Mouse (Mus musculus): ENCODE results near the gene Ky. TPM values are rescaled to one million over a fixed set of nuclear protein-coding genes. Genes with fewer than 3 reads are reported as not detected.

Gene Ky
- 1 to 10 TPM; 3.1 to 3.9 TPM for total RNA-seq (2021)
- long read RNA-seq, experiment 1, full-length matches to known transcripts: 1 of 1 reads
- long read RNA-seq, experiment 1, partial matches to known transcripts: 0 of 1 reads
- long read RNA-seq, experiment 1, other reads (novel, unspliced or antisense): 0 of 1 reads
- long read RNA-seq, experiment 2, full-length matches to known transcripts: 1 of 2 reads
- long read RNA-seq, experiment 2, partial matches to known transcripts: 1 of 2 reads
- long read RNA-seq, experiment 2, other reads (novel, unspliced or antisense): 0 of 2 reads

- DNase-seq (ENCODE audit: low spot score in 2 of 2): peak in 1 of 2 experiments; percentile 43
- intact Hi-C loops (cut with DNase I): no loop called here
These were observed at the start of gene Ky for GRCm38 (mm10) chr9:102505700-102506585. Ky (plus strand) TSS chr9:102505750.

GRCm38 (mm10) chr9:102462251-102462650, 43.3 kb upstream of the Ky start:
- intact Hi-C loops (cut with DNase I): no loop called here
- no peak for DNase-seq (ENCODE audit: low spot score in 2 of 2)

DNA sequence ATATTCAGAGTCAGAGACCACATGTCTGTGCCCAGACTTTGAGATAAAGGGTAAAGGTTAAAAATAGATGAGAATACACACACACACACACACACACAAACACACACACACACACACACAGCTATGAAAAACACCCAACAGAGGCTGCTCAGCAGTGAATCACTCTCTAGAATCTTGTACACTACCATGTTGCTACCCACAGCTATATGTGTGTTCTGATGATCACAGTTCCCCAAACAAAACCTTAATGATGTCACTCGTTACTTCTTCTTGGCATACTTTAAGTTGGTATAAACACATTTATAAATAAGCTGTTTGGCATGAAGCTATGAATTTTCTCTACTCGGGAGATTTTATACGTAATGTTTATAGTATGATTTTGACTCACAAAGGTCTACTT, 40.5 kb upstream of the Ky start:
- peak in 1 of 2 experiments; percentile 54 for DNase-seq (ENCODE audit: low spot score in 2 of 2)
- intact Hi-C loops (cut with DNase I): no loop called here

DNA sequence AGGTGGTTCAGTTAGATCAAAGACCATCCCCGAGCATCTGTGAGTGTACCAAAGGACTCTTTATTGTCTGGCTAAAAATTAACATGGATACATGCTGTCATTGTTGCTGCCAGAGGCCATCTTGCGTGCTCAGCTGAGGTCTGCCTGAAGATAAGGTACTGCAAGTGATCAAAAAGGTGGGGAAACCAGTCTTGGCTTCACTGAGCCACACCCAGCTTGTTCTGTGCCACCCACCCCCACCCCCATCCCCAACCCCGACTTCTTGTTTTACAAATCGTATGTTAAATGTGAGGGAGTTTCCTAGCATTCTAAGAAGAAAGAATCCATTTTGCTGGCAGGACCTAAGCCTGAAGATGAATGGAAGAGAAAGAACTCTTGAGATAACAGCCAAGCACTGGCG, 39.8 kb upstream of the Ky start:
- no peak for DNase-seq (ENCODE audit: low spot score in 2 of 2)
- intact Hi-C loops (cut with DNase I): no loop called here

DNA sequence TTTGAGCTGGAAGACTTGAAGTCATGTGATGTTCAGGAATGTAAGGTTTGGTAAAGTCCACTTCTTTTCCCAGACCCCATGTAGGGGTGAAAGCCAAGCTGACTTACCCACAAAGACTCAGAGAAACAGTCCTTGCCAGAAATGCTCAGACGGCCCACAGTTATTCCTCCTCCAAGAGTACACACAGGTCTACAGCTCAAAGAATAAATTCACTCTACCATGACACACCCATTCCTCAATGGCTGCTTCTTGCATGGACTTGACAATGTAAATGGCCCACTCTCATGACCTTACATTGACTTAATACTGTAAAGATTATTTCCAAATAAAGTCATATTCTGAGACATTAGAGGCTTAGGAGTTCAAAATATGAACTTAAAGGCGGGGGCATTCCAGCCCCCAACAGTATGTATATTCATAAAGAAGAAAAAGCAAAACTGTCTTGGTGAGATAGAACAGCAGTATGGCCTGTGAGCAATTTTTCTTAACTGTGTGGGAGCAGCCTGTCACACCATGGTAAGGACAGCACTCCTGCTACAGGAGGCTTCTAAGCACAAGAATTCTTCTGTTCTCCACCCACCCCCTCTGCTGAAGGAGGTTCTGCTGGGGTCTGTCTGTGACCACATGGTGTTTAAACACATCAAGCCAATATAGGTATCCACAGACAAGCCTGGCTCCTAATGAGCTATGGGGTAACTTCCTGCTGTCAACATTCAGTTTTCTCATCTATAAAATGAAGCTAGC, 35.3 kb upstream of the Ky start:
- intact Hi-C loops (cut with DNase I): no loop called here
- peak; percentile 22 to 59 for DNase-seq (ENCODE audit: low spot score in 2 of 2)

- DNase-seq (ENCODE audit: low spot score in 2 of 2): peak; percentile 70 to 72
- intact Hi-C loops (cut with DNase I): no loop called here
These were observed 27.6 kb upstream of the Ky start for GRCm38 (mm10) chr9:102477767-102478450.

DNA sequence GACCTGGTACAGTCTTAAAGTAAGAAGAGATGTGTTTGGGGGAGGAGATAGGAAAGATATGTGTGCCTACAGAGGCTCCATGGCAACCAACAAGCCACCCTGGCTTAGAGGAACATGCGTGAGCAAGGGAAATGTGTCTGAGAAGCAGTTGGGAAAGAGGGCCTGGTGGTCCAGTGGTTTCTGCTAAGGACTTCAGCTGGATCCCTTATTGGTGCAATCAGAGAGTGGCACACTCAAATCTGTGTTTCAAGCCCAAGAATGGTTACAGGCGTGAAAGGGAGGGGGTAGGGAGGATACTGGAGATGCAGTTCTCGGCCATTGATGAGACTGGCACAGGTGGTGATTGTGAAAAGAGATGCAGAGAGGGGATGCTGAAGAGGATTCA, 27.1 kb upstream of the Ky start:
- intact Hi-C loops (cut with DNase I): no loop called here
- DNase-seq (ENCODE audit: low spot score in 2 of 2): no peak

DNA sequence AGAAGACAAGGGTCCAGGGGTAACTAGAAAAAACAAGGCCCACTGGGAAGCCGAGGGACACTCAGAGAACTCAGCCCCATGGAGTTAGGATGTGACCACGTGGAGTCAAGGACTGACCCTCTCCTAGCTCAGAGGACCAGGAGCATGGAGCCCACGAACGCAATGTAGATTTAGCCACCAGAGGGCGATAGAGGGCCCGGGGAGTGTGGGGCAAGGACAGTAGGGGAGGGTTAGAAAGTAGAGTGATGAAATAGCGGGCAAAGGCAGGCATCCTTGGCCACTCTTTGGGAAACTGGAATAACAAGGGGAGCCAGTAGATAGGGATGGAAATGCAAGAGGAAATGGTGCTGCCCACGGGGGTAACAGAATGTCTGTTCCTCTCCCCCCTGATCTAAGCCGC, 26.5 kb upstream of the Ky start:
- intact Hi-C loops (cut with DNase I): no loop called here
- DNase-seq (ENCODE audit: low spot score in 2 of 2): no peak

- intact Hi-C loops (cut with DNase I): no loop called here
- no peak for DNase-seq (ENCODE audit: low spot score in 2 of 2)
These were observed 13.3 kb upstream of the Ky start for GRCm38 (mm10) chr9:102492031-102492795.

DNA sequence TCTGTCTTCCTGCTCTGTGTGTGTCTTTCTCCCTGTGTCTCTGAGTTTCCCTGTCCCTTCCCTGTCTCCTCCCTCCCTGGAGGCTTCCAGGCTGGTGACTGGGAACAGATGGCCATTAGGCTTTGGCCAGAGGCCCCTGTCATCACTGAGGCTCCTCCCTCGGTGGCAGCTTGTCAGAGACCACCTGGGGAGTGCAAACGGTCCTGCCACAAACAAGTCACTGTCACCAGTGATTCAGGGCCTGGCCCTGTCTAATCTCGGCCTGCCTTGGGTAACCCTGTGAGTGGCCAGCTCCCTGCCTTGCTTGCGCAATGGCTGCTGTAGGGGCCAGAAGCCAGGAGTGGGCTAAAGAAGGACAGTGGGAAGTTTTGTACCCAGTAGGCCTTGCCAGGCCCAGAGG, 12.5 kb upstream of the Ky start:
- intact Hi-C loops (cut with DNase I): no loop called here
- no peak for DNase-seq (ENCODE audit: low spot score in 2 of 2)

GRCm38 (mm10) chr9:102493916-102494315, 11.6 kb upstream of the Ky start:
- intact Hi-C loops (cut with DNase I): no loop called here
- DNase-seq (ENCODE audit: low spot score in 2 of 2): no peak

DNA sequence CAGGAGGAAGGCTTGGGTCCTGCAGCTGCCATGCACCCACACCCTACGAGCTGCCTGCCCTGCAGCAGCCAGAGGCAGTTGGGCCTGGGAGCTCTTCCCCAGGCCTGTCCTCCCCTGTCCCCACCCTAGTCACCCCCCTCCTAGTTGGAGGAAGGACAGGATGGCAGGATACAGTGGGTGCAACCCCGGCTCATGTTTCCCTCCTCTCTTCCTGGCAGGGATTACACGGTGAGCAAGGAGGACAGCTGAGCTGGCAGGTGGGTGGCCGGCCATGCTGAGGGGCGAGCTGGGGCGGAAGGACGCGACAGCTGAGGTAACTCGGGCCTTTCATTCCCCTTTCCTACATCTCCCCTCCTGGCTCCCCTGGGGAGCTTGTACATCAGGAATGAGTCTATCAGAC, 11.1 kb upstream of the Ky start:
- no peak for DNase-seq (ENCODE audit: low spot score in 2 of 2)
- intact Hi-C loops (cut with DNase I): no loop called here

- intact Hi-C loops (cut with DNase I): no loop called here
- no peak for DNase-seq (ENCODE audit: low spot score in 2 of 2)
These were observed 10.3 kb upstream of the Ky start for GRCm38 (mm10) chr9:102495266-102495665.

DNA sequence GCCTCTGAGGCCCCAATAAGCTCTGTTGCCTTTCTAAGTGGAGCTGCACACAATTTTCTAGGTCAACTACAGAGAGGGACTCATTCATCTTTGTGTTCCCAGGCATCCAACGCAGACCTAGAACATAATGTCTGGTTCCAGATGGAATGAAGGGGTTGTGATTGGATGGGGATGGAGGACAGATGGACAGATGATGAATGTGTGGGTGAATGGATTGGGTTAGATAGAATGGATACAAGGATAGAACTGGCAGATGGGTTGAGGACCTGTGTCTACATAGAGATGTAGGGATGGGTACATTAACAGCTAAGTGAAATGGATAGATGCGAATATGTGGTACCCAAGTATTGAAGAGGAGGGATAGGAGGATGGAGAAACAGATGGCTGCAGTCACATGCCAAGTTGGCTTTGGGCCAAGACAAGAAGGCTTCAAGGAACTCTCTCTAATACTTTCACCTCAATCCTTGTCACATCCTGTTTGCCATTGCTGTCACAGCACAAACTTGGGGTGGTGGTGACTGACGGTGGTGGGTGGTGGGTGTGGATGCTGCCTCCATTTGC, 9.0 kb upstream of the Ky start:
- intact Hi-C loops (cut with DNase I): no loop called here
- DNase-seq (ENCODE audit: low spot score in 2 of 2): peak; percentile 66 to 67

DNA sequence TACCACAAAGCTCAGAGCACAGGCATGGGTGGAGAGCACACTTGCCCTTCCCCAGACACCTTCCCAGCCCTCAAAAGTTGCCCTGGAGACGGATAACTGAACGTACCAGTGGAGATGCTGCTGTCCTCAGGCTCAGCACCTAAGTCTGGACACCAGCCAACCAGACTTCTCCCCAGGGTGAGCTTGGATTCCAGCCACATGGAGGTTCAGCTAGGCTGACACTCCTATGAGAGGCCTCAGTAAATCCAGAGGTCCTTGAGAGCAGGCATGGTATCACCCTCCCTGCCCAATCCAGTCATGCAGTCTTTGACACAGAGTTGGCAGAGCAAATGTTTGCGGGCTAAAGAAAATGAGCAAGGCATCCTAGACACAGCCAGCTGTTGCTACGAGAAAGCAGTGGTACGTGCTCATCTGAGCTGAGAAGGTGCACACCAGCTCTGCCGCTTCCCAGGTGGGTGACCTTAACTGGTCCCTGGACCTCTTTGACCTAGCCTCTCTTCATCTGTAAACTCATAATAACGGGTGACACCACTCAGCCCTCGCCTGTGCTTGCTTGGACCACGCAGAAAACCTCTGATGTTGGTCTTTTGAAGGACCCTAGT, 8.4 kb upstream of the Ky start:
- intact Hi-C loops (cut with DNase I): no loop called here
- DNase-seq (ENCODE audit: low spot score in 2 of 2): no peak

- no peak for DNase-seq (ENCODE audit: low spot score in 2 of 2)
- intact Hi-C loops (cut with DNase I): no loop called here
These were observed 7.6 kb upstream of the Ky start for GRCm38 (mm10) chr9:102497833-102498430.

- intact Hi-C loops (cut with DNase I): no loop called here
- no peak for DNase-seq (ENCODE audit: low spot score in 2 of 2)
These were observed 6.8 kb upstream of the Ky start for GRCm38 (mm10) chr9:102498701-102499100.

GRCm38 (mm10) chr9:102499266-102499665, 6.3 kb upstream of the Ky start:
- peak; percentile 75 to 91 for DNase-seq (ENCODE audit: low spot score in 2 of 2)
- intact Hi-C loops (cut with DNase I): no loop called here

Data from left cerebral cortex, postnatal 14 days (tissue).